Mouse (Mus musculus) ES-Bruce4 (cell line): ENCODE measurements around the gene Hist1h2ai.
A peak's percentile ranks its signal among the peaks of the same experiment; 100 is the strongest.

Experiments
- CTCF ChIP-seq: IDR thresholded peaks from one replicate; pipeline ENCODE4 v1.8.1; 2011; ENCODE audit warnings: low read depth, low read length
- EP300 ChIP-seq: IDR thresholded peaks from 2 replicates; pipeline ENCODE4 v1.6.1; 2011; ENCODE audit warnings: low read depth, low read length; ENCODE audit not compliant: insufficient read depth
- POLR2A ChIP-seq: IDR thresholded peaks from one replicate; pipeline ENCODE4 v1.8.1; 2011; ENCODE audit warnings: low read length; ENCODE audit not compliant: insufficient read depth

- TF ChIP-seq CTCF = peak; percentile 11
- TF ChIP-seq POLR2A = no peak
- TF ChIP-seq EP300 = no peak
These were observed 7.0 kb downstream of the Hist1h2ai start for GRCm38 (mm10) chr13:21722993-21723836.
